Mouse (Mus musculus) left cerebral cortex, adult 2 months (tissue): ENCODE data around the gene Fkbpl. TPM values are rescaled to one million over a fixed set of nuclear protein-coding genes. Genes with fewer than 3 reads are reported as not detected.

Experiments
- DNase-seq, 2 experiments: peaks; one replicate each; pipeline ENCODE4 v3.0.0; 2021 to 2022; ENCODE audit warnings: low spot score in 2 of 2, mixed read lengths in 1 of 2; ENCODE audit errors: extremely low spot score in 1 of 2
- H3K27ac ChIP-seq: fragments of 200-600 bp; 2 replicates; pipeline ENCODE4 v1.8.1; 2022
- H3K4me3 ChIP-seq: fragments of 200-600 bp; 2 replicates; pipeline ENCODE4 v1.8.1; 2022
- CTCF ChIP-seq: fragments of 200-600 bp; IDR thresholded peaks from 2 replicates; pipeline ENCODE4 v1.8.1; 2022; ENCODE audit warnings: antibody characterized with exemption, mild to moderate bottlenecking, moderate library complexity
- intact Hi-C: fragments of 180-260 bp; cut with DNase I; formaldehyde crosslinking; loops from one replicate; pipeline ENCODE4 v1.15.1; 2025
- total RNA-seq, 2 experiments: library from RNA; stranded (reverse); gene quantifications; 2 replicates each; pipeline ENCODE4 v1.2.3; 2021

Gene Fkbpl
- total RNA-seq, 2 experiments from 2014 or later: 10.9 to 16.9 TPM

DNA sequence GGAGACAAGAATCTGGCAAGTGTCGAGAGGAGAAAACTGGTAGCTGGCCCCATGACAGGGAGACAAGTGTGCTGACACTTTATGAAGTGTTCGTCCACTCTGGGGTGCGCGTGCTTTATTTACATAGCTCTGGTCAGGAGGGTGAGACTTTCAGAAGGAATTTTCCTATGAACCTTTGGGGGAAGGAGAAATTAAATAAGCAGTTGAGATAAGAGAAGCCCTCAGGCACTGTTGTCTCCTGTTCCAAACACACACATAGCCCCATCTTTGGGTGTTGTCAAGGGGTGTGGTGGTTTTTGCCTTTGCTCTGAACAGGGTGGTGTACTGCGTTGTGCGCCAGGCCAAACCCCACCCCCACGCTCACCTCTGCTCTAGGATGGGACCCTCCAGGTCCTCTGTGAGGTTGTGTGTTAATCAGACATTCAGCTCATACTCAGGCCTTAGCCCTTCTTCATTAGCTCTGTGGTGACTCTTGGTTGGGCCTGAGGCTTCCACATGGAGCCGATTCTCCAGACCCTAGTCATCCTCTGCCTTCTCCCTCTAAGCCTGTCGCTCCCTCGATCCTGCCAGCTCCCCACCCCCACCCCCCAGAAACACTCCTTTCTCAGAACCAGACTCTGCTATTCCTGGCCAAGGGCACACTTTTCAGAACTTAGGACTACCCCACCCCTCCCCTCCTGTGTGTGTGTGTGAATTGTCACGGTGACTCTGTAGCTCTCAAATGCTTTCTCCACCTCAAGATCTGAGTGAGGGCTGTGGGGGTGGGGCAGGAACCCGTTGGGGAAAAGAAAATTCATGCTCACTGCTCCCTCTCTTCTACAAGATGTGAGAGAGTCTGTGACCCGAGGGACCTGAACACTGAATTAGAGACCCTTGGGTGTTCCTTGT, 30.9 kb downstream of the Fkbpl start:
- Histone ChIP-seq H3K4me3 (no peak overlapping the region), H3K27ac (no peak overlapping the region)
- intact Hi-C loops: no loop called here
- DNase-seq: no peak
- no peak for TF ChIP-seq CTCF

GRCm38 (mm10) chr17:34676093-34676460, 31.5 kb downstream of the Fkbpl start:
- TF ChIP-seq CTCF: no peak
- no peak for DNase-seq
- H3K27ac ChIP-seq: no peak overlapping the region
- no peak overlapping the region for H3K4me3 ChIP-seq
- intact Hi-C loops: no loop called here

DNA sequence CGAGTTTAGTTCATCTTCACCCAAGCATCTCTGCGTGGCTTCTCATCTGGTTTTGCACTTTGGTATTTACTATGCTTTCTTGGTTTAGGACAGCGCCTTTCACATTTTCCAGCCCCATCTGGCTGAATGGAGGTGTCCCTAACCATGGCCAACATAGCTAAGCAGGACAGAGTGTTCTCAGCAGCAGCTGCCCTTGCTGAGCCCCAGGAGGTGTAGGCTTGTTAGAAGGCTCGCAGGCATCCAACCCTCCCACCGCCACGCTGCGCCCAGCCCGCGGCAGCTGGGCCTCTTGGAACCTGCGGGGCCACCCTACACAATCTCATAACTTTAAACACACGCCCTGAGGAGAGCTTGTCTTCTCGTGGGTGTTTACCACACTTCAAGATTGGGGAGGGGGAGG, 32.1 kb downstream of the Fkbpl start:
- intact Hi-C loops: no loop called here
- H3K4me3 ChIP-seq: no peak overlapping the region
- DNase-seq: no peak
- no peak for TF ChIP-seq CTCF
- no peak overlapping the region for H3K27ac ChIP-seq

- no peak for TF ChIP-seq CTCF
- DNase-seq: no peak
- Histone ChIP-seq H3K4me3 (no peak overlapping the region), H3K27ac (no peak overlapping the region)
- intact Hi-C loops: no loop called here
These were observed 35.6 kb downstream of the Fkbpl start for GRCm38 (mm10) chr17:34680191-34680590.

GRCm38 (mm10) chr17:34680621-34681020, 36.1 kb downstream of the Fkbpl start:
- no peak for TF ChIP-seq CTCF
- intact Hi-C loops: no loop called here
- no peak for DNase-seq
- Histone ChIP-seq H3K4me3 (no peak overlapping the region), H3K27ac (no peak overlapping the region)

DNA sequence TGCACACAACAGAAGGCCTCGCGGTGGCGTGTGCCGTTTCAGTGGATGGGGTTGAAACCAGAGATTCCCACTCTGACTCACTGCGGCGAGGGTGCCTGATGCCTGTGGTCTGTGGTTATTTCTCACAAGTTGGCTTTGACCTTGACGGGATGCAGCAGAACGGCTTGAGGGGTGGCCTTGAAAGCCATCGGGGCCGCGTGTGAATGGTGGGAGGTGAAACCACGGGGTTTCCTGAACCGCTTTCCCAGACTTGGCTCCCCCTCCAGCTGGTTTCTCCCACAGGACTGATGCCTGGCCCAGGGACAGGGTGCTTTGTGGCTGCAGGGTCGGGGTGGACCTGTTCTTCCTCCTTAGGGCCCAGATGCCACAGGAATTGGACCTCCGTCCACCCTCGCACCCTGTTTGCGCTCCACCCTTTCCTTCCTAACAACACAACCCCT, 36.6 kb downstream of the Fkbpl start:
- DNase-seq: no peak
- Histone ChIP-seq H3K4me3 (no peak overlapping the region), H3K27ac (no peak overlapping the region)
- intact Hi-C loops: no loop called here
- TF ChIP-seq CTCF: no peak

DNA sequence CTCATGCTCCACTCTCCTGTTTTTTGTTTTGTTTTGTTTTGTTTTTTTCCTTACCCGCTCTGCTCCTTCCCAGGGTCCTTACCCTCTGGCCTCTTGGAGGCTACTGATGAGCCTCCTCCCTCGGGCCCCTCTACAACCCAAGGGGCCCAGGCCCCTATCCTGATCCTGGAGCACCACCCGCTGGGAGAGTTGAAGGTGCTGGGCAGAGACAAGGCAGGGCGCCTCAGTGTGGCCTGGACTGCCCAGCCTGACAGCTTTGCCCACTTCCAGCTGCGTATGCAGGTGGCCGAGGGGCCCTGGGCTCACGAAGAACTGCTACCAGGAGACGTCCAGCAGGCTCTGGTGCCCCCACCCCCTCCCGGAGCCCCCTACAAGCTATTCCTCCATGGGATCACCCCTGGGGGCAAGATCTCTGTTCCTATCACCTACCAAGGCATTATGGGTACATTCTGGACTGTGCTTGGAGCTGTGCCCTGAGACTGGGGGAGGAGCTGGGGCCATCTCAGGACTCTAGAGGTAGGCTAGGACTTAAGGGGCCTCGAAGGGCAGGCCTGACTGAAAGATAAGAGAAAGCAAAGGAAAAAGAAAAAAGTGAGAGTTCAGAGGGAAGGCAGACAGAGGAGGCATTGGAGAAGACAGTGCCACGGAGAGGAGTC, 37.4 kb downstream of the Fkbpl start:
- H3K4me3 ChIP-seq: no peak overlapping the region
- no peak; the same call in 1 of the 2 replicates for TF ChIP-seq CTCF
- H3K27ac ChIP-seq: no peak overlapping the region
- DNase-seq: no peak
- intact Hi-C loops: no loop called here

GRCm38 (mm10) chr17:34683179-34683578, 38.6 kb downstream of the Fkbpl start:
- Histone ChIP-seq H3K27ac (no peak overlapping the region), H3K4me3 (no peak overlapping the region)
- DNase-seq: no peak
- no peak for TF ChIP-seq CTCF
- intact Hi-C loops: no loop called here

DNA sequence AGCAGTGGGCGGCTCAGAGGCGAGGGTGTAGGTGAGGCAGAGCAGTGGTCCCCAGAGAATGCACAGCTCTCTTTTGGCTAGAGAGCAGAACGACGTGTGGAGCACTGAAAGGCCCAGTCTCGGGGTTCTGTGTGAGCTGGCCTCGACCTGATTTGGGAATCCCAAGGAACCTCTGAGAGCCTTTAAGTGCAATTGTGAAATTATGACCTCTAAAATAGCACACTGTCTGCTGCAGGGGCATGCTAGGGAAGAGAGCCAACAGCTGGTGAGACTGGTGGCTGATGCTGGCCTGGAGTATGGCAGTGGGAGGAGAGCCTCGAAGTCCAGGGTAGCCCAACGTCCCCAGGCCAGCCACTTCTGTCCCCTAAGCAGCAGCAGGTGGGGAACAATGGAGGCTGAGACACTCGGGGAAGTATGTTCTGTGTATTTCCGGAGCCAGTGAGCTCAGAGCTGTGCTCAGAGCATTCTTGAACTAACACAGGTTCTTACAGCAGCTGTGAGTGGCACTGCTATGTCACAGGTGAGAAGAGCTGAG, 39.2 kb downstream of the Fkbpl start:
- DNase-seq: no peak
- intact Hi-C loops: no loop called here

GRCm38 (mm10) chr17:34684253-34684893, 39.8 kb downstream of the Fkbpl start:
- intact Hi-C loops: no loop called here
- no peak for TF ChIP-seq CTCF
- DNase-seq: no peak

More for the DNA sequence above, 39.2 kb downstream of the Fkbpl start:
- TF ChIP-seq CTCF: no peak
- Histone ChIP-seq H3K4me3 (no peak overlapping the region), H3K27ac (no peak overlapping the region)

DNA sequence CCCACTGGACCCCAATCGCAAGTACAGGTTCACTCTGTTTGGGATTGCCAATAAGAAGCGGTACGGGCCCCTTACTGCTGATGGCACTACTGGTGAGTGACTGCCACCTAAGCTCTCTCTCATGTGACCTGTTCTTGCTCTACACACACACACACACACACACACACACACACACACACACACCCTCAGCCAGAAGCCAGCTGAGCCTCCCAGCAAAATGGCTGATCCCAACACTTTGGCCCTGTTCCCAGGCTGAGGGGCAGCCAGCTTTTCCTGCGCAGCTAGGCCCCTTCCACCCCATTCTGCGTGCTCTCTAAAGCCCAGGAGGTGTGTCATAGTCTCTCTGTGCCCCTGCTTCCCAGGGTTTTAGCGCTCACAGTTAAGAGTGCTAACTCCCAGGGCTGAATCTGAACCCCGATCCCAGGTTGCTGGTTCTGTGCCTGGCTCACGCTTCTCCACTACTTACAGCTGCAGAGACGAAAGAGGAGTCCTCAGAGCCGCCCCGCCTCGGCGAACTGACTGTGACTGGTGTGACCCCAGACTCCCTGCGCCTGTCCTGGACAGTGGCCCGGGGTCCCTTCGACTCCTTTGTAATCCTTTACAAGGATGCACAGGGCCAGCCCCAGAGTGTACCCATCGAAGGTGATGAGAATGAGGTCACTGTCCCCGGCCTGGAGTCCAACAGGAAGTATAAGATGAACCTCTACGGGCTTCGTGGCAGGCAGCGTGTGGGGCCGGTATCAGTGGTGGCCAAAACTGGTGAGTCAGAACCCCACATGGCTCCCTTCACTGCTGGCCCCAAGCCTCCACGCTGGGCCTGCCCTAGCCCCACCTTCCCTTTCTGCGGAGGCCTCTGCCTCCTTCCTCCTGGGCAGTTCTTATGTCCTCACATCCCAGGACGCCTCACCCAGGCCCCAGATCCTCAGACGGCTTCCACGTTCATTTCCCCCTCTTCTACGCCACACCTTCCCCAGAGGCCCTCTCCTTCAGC, 40.9 kb downstream of the Fkbpl start:
- intact Hi-C loops: no loop called here
- no peak overlapping the region for H3K27ac ChIP-seq
- no peak for TF ChIP-seq CTCF
- H3K4me3 ChIP-seq: no peak overlapping the region
- no peak for DNase-seq

More at GRCm38 (mm10) chr17:34684253-34684893, 39.8 kb downstream of the Fkbpl start:
- Histone ChIP-seq H3K4me3 (no peak overlapping the region), H3K27ac (no peak overlapping the region)
